Mouse (Mus musculus): ENCODE measurements at regions not wholly inside any gene's neighbourhood (a gene's known extent, or its start where the extent isn't known, plus 50 kb on each side); places are given as distances from the start of the nearest gene placed in this dataset.

- no peak overlapping the region for H3K4me2 ChIP-seq
- ATAC-seq (ENCODE audit: borderline replicate concordance, extremely low read depth, low FRiP score, low TSS enrichment): no peak
- no peaks in the 10 kb centered on the region for H3K36me3 ChIP-seq
- 57% methylated on average over 5 of the region's 5 CpGs for WGBS
- H3K9ac ChIP-seq: no peak overlapping the region
- no peaks in the 10 kb centered on the region for H3K9me3 ChIP-seq
- no peaks in the 10 kb centered on the region for H3K27me3 ChIP-seq
- H3K27ac ChIP-seq: no peak overlapping the region
- no peaks in the 10 kb centered on the region for H3K4me1 ChIP-seq
- no peak overlapping the region for H3K4me3 ChIP-seq
Measured at GRCm38 (mm10) chr8:26559196-26559595, 417.9 kb upstream of the Zfp703 start.

DNA sequence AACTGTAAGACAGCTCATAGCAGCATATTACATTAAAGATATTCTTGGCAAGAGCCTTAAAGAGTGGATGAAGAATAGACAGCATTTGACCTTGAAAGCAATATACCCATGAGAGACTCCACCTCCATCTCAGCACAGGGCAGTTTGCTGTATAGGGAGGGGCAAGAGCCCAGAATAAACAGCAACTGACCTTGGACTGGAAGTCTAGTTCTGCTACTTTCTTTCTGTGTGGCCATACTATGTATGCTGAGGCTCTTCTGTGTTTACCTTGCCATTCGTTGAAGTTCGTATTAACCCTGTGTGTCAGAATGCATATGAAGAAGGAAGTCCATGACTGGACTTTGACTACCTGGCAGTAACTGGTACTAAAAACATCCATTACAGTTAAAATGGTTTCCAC is 414.0 kb upstream of the Zfp703 start:
- Histone ChIP-seq H3K27me3 (no peaks in the 10 kb centered on the region), H3K4me2 (no peak overlapping the region), H3K27ac (no peak overlapping the region), H3K9me3 (no peaks in the 10 kb centered on the region), H3K4me1 (no peaks in the 10 kb centered on the region), H3K36me3 (no peaks in the 10 kb centered on the region), H3K4me3 (no peak overlapping the region), H3K9ac (no peak overlapping the region)
- 59% methylated on average over 2 of the region's 2 CpGs for WGBS
- ATAC-seq (ENCODE audit: borderline replicate concordance, extremely low read depth, low FRiP score, low TSS enrichment): no peak

DNA sequence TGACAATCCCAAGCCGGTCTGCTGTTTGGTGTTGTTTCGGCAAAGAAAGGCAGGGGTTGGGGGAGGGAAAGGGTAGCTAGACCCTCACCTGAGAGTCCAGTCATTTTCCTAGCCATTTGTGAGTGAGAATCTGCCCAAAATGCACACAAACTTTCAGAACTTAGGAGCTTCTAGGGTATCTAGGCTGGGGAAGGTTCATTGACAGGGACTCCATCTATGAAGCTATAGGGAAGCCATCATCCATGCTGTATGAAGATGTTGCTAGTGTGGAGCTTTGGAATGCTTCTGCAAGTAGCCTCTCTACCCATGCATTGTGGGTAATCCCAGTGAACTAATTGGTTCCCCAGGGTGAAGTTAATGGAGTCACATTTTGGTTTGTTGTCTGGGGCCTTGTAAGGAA is 412.9 kb upstream of the Zfp703 start:
- Histone ChIP-seq H3K4me3 (no peak overlapping the region), H3K4me2 (no peak overlapping the region), H3K4me1 (no peaks in the 10 kb centered on the region), H3K27me3 (0 out of 2 replicates have a peak, but pooled peaks cover 3% of the 10 kb centered on the region), H3K36me3 (no peaks in the 10 kb centered on the region), H3K9ac (no peak overlapping the region), H3K27ac (no peak overlapping the region), H3K9me3 (no peaks in the 10 kb centered on the region)
- 89% methylated on average over 2 of the region's 2 CpGs for WGBS
- ATAC-seq (ENCODE audit: borderline replicate concordance, extremely low read depth, low FRiP score, low TSS enrichment): no peak

- no peak for ATAC-seq (ENCODE audit: borderline replicate concordance, extremely low read depth, low FRiP score, low TSS enrichment)
Measured at GRCm38 (mm10) chr8:26568423-26569060, 408.6 kb upstream of the Zfp703 start.

GRCm38 (mm10) chr8:26588841-26589240 is 388.3 kb upstream of the Zfp703 start:
- no peak overlapping the region for H3K9ac ChIP-seq
- no peak overlapping the region for H3K4me3 ChIP-seq
- no peaks in the 10 kb centered on the region for H3K36me3 ChIP-seq
- H3K27ac ChIP-seq: no peak overlapping the region
- no peaks in the 10 kb centered on the region for H3K9me3 ChIP-seq
- no peaks in the 10 kb centered on the region for H3K4me1 ChIP-seq
- H3K4me2 ChIP-seq: no peak overlapping the region
- 74% methylated on average over 1 of the region's 1 CpGs for WGBS
- no peak for ATAC-seq (ENCODE audit: borderline replicate concordance, extremely low read depth, low FRiP score, low TSS enrichment)
- H3K27me3 ChIP-seq: no peaks in the 10 kb centered on the region

More at GRCm38 (mm10) chr8:26568423-26569060, 408.6 kb upstream of the Zfp703 start:
- Histone ChIP-seq H3K4me1 (no peaks in the 10 kb centered on the region), H3K27me3 (0 out of 2 replicates have a peak, but pooled peaks cover 3% of the 10 kb centered on the region), H3K4me3 (no peak overlapping the region), H3K36me3 (no peaks in the 10 kb centered on the region), H3K9ac (no peak overlapping the region), H3K9me3 (no peaks in the 10 kb centered on the region), H3K4me2 (no peak overlapping the region), H3K27ac (no peak overlapping the region)
- WGBS: 62% methylated on average over 15 of the region's 15 CpGs

GRCm38 (mm10) chr8:26590591-26591212 is 386.4 kb upstream of the Zfp703 start:
- Histone ChIP-seq H3K9me3 (no peaks in the 10 kb centered on the region), H3K4me1 (no peaks in the 10 kb centered on the region), H3K4me2 (no peak overlapping the region), H3K4me3 (no peak overlapping the region), H3K27me3 (no peaks in the 10 kb centered on the region), H3K27ac (no peak overlapping the region), H3K36me3 (no peaks in the 10 kb centered on the region), H3K9ac (no peak overlapping the region)
- WGBS: 74% methylated on average over 2 of the region's 2 CpGs
- no peak for ATAC-seq (ENCODE audit: borderline replicate concordance, extremely low read depth, low FRiP score, low TSS enrichment)

- H3K36me3 ChIP-seq: no peaks in the 10 kb centered on the region
- H3K4me3 ChIP-seq: no peak overlapping the region
- no peak for ATAC-seq (ENCODE audit: borderline replicate concordance, extremely low read depth, low FRiP score, low TSS enrichment)
- H3K9ac ChIP-seq: no peak overlapping the region
- H3K9me3 ChIP-seq: no peaks in the 10 kb centered on the region
- H3K27ac ChIP-seq: no peak overlapping the region
- H3K4me2 ChIP-seq: no peak overlapping the region
- H3K27me3 ChIP-seq: no peaks in the 10 kb centered on the region
- WGBS: 65% methylated on average over 3 of the region's 3 CpGs
- H3K4me1 ChIP-seq: no peaks in the 10 kb centered on the region
Measured at GRCm38 (mm10) chr8:26591266-26591665, 385.9 kb upstream of the Zfp703 start.

GRCm38 (mm10) chr8:26593536-26594368 is 383.4 kb upstream of the Zfp703 start:
- Histone ChIP-seq H3K9me3 (no peaks in the 10 kb centered on the region), H3K9ac (no peak overlapping the region), H3K36me3 (no peaks in the 10 kb centered on the region), H3K27me3 (no peaks in the 10 kb centered on the region), H3K4me3 (no peak overlapping the region), H3K4me1 (no peaks in the 10 kb centered on the region), H3K27ac (no peak overlapping the region), H3K4me2 (no peak overlapping the region)
- WGBS: 45% methylated on average over 5 of the region's 5 CpGs
- no peak for ATAC-seq (ENCODE audit: borderline replicate concordance, extremely low read depth, low FRiP score, low TSS enrichment)

DNA sequence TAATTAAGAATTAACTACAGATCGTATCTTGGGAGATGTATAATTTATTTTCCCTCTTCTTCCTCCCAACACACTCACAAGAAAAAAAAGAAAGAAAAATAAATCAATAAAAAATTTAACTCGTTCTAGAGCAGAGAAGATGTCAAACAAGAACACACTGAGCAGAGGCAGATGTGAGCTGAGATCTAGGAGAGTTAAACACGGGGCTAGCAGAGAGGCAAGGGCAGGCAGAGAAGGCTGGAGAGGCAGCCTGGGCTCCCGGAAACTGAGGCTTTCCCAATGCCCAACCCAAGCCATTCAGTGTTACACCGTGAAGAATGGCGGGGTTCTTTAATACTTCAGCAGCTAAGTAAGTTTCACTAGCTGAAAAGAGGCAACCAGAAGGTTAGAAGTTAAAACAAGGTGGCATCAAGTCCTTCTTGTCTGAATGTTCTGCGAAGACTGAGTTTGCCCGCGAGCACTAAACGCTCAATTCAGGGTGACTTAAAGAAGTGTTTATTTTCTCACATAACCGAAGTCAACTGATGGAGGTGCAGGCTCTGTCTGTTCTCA is 382.7 kb upstream of the Zfp703 start:
- Histone ChIP-seq H3K9me3 (no peaks in the 10 kb centered on the region), H3K4me3 (no peak overlapping the region), H3K4me1 (no peaks in the 10 kb centered on the region), H3K27me3 (no peaks in the 10 kb centered on the region), H3K27ac (no peak overlapping the region), H3K36me3 (no peaks in the 10 kb centered on the region), H3K4me2 (no peak overlapping the region), H3K9ac (no peak overlapping the region)
- ATAC-seq (ENCODE audit: borderline replicate concordance, extremely low read depth, low FRiP score, low TSS enrichment): no peak
- WGBS: 44% methylated on average over 11 of the region's 11 CpGs

DNA sequence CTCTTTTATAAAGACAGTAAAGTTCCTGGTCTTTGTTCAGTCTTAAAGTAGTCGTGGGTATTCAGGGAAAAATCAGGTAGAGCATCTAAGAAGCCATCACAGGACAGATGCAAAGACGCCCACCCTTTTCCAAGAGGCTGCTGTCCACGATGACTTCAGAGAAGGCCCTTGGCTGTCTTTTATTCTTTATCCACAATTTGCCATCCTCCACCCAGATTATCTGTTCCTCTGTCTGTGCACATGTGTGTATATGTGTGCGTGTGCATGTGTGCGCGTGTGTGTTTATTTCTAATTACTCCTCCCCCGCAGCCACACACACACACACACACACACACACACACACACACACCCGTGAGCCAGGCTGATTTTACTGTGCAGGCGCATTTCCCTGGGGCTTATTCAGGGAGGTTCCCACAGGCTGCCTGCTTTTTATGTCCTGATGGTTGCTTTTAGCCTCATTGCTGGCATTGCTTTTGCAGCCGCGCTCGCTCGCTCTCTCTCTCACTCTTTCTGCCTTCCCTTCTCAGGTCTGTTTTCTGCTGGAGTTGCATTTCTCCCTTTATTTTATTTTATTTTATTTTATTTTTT is 381.6 kb upstream of the Zfp703 start:
- Histone ChIP-seq H3K27ac (no peak overlapping the region), H3K4me2 (no peak overlapping the region), H3K9me3 (no peaks in the 10 kb centered on the region), H3K27me3 (no peaks in the 10 kb centered on the region), H3K4me1 (no peaks in the 10 kb centered on the region), H3K9ac (no peak overlapping the region), H3K4me3 (no peak overlapping the region), H3K36me3 (no peaks in the 10 kb centered on the region)
- no peak for ATAC-seq (ENCODE audit: borderline replicate concordance, extremely low read depth, low FRiP score, low TSS enrichment)
- WGBS: 80% methylated on average over 13 of the region's 13 CpGs

DNA sequence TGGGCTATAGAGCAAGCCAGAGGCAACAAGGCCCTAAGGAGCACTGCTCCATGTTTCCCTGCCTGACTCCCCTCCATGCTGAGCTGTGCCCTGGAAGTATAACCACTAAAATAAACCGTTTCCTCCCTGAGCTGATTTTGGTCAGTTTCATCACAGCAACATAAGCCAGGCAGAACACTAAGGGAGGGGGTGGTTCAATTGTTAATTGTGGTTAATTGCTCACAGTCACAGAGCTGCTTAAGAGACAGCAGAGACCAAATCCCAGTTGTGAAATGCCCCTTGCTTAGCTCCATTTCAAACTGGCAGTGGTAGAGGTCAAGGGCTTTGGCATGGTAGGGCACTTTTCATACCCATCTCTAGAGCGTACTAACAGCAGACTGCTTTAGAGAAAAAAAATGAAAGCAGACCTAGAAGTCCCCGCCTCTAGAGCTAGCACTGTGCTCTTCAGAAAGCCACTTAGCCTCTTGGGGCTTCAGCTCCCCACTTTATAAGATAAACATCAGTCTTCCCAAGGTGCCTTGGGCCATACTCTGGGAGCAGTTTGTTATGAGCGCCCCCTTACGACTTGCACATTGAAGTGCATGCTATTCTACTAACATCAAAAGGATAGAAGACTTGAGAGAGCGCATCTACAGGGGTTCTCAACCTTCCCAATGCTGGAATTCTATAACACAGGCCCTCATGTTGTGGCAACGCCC is 380.3 kb upstream of the Zfp703 start:
- no peak overlapping the region for H3K4me3 ChIP-seq
- WGBS: 49% methylated on average over 7 of the region's 7 CpGs
- no peaks in the 10 kb centered on the region for H3K36me3 ChIP-seq
- H3K9me3 ChIP-seq: no peaks in the 10 kb centered on the region
- no peaks in the 10 kb centered on the region for H3K27me3 ChIP-seq
- no peak overlapping the region for H3K9ac ChIP-seq
- H3K4me1 ChIP-seq: no peaks in the 10 kb centered on the region
- no peak overlapping the region for H3K27ac ChIP-seq
- H3K4me2 ChIP-seq: no peak overlapping the region
- no peak for ATAC-seq (ENCODE audit: borderline replicate concordance, extremely low read depth, low FRiP score, low TSS enrichment)

All from lung, embryonic 15.5 days (tissue).